Mouse (Mus musculus) forebrain, embryonic 10.5 days (tissue): ENCODE data around the gene Dusp6. TPM values are rescaled to one million over a fixed set of nuclear protein-coding genes. Genes with fewer than 3 reads are reported as not detected.

Experiments
- DNase-seq: peaks from one replicate; pipeline ENCODE4 v3.0.0-alpha.2; 2017; ENCODE audit warnings: low spot score; ENCODE audit errors: extremely low spot score
- H3K27ac ChIP-seq: fragments of 300-500 bp; sonication (generic); 2 replicates; pipeline ENCODE4 v1.5.1; 2016; ENCODE audit warnings: mild to moderate bottlenecking
- H3K27me3 ChIP-seq: fragments of 300-500 bp; sonication (generic); 2 replicates; pipeline ENCODE4 v1.6.1; 2016; ENCODE audit warnings: mild to moderate bottlenecking; ENCODE audit not compliant: poor library complexity, severe bottlenecking
- H3K36me3 ChIP-seq: fragments of 300-500 bp; sonication (generic); replicated peaks from 2 replicates; pipeline ENCODE4 v1.6.1; 2016; ENCODE audit warnings: mild to moderate bottlenecking, moderate library complexity
- H3K4me1 ChIP-seq: fragments of 300-500 bp; sonication (generic); 2 replicates; pipeline ENCODE4 v1.6.1; 2016
- H3K4me3 ChIP-seq: fragments of 300-500 bp; sonication (generic); 2 replicates; pipeline ENCODE4 v1.5.1; 2016; ENCODE audit warnings: mild to moderate bottlenecking, moderate library complexity
- H3K9me3 ChIP-seq: fragments of 300-500 bp; sonication (generic); 2 replicates; pipeline ENCODE4 v1.6.1; 2016; ENCODE audit warnings: mild to moderate bottlenecking, moderate library complexity
- WGBS: fragments of 180-500 bp; shearing (Covaris S2); methylation state at CpG from one replicate; pipeline ENCODE4 v1.1.7; 2016; 5-methylcytosine and 5-hydroxymethylcytosine counted together
- polyA plus RNA-seq: library from polyadenylated mRNA; unstranded; fragments of >200 nt; fragmentation: Nextera tagmentation; extraction: Ambion mirVana; gene quantifications from 2 replicates; pipeline ENCODE4 v1.2.1, GENCODE M21; 2016

Gene Dusp6
- polyA plus RNA-seq, 1 experiment from 2014 or later, result 116 TPM

DNA sequence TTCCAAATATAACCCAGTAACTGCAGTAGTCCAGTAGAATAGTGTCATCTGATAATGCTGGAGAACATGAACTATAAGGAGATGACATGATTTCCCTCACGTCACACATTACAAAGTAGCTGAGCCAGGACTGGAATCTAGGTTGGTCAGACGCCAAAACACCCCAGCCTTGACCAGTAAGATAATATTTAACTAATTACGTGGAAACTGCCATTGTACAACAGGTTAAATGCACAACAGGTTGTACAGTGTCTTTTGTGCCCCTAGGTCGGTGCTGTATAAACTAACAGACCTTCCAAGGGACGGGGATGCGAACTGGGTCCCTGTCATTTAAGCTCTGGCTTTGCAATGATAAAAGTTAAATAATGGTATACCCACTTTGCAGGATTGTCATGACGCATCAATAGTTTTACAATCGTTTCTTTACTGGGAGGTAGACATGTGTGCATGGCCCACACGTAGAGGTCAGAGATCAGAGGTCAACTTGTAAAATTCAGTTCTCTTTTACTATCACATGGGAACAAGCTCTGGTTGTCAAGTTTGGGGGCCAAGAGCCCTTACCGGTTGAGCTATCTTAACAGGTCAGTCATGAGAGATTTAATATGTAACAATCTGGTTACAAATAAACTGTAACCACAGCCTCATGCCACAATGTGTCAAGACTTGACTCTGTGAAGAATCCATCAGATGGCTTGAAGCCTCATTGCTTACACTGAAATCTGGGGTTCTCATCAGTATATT is 7.0 kb upstream of the Dusp6 start:
- no peaks in the 10 kb centered on the region for H3K9me3 ChIP-seq
- no peak overlapping the region for H3K4me3 ChIP-seq
- WGBS, result 89% methylated on average over 10 of the region's 10 CpGs
- DNase-seq, result no peak
- no peaks in the 10 kb centered on the region for H3K36me3 ChIP-seq
- H3K4me1 ChIP-seq, result peaks cover 12% of the 10 kb centered on the region
- H3K27ac ChIP-seq, result no peak overlapping the region
- peaks cover 13% of the 10 kb centered on the region for H3K27me3 ChIP-seq

DNA sequence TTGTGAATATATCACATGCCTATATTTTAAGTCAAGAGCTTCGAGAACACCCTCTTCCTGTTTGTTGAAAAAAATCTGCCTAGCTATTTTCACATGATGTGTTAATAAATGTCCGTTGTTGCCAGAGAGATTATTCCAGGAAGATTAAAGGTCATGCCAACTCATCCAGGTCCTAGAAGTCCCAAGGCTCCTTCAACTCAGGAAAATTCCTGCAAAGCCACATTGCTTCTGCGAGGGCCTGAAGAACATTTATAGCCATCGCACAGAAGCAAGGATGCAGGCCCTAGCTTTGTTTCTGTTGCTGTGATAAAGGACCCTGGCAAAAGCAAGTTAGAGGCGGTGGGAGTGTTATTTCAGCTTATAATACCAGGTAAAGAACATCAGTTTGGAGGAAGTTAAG is 5.5 kb upstream of the Dusp6 start:
- WGBS, result 89% methylated on average over 5 of the region's 5 CpGs
- H3K27me3 ChIP-seq, result peaks cover 13% of the 10 kb centered on the region
- no peak overlapping the region for H3K4me3 ChIP-seq
- no peak overlapping the region for H3K27ac ChIP-seq
- H3K4me1 ChIP-seq, result peaks cover 28% of the 10 kb centered on the region
- DNase-seq, result no peak
- H3K9me3 ChIP-seq, result no peaks in the 10 kb centered on the region
- no peaks in the 10 kb centered on the region for H3K36me3 ChIP-seq

- peaks cover 47% of the 10 kb centered on the region for H3K4me1 ChIP-seq
- WGBS, result 88% methylated on average over 8 of the region's 8 CpGs
- no peaks in the 10 kb centered on the region for H3K9me3 ChIP-seq
- peaks cover 4% of the 10 kb centered on the region; the same call in 1 of the 2 replicates for H3K36me3 ChIP-seq
- H3K27ac ChIP-seq, result no peak overlapping the region
- no peak for DNase-seq
- peaks cover 16% of the 10 kb centered on the region for H3K27me3 ChIP-seq
- no peak overlapping the region for H3K4me3 ChIP-seq
Measured at GRCm38 (mm10) chr10:99259840-99260239, 3.2 kb upstream of the Dusp6 start.

DNA sequence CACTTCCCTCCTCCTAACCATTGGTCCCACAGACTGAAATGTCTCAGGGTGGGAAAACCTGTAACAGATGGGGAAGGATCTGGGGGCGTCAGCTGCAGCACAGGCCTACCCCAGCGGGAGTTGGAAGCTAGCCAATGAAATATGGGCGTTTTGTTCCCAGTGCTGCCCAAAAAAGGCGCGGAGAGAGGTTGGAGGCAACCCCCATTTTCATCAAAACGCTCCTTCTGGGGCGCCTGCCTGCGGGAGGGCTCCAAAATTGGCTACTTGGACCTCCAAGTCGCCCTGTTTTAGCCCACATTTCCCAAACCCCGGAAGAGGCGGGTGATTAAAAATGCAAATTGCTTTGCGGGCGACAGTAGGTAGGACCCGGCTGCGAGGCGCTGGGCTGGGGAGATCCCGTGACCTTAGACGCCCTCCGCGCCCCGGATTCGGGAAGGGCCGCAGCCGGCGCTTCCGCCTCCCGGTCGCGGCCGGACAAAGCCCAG is 1.8 kb upstream of the Dusp6 start:
- peak; percentile 68 for DNase-seq
- H3K9me3 ChIP-seq, result no peaks in the 10 kb centered on the region
- H3K4me3 ChIP-seq, result peak overlapping the region; percentile 77
- H3K27me3 ChIP-seq, result peaks cover 18% of the 10 kb centered on the region
- peaks cover 60% of the 10 kb centered on the region for H3K4me1 ChIP-seq
- WGBS, result under 1% methylated on average over 30 of the region's 30 CpGs
- H3K27ac ChIP-seq, result peak overlapping the region; percentile 98
- H3K36me3 ChIP-seq, result peaks cover 16% of the 10 kb centered on the region

DNA sequence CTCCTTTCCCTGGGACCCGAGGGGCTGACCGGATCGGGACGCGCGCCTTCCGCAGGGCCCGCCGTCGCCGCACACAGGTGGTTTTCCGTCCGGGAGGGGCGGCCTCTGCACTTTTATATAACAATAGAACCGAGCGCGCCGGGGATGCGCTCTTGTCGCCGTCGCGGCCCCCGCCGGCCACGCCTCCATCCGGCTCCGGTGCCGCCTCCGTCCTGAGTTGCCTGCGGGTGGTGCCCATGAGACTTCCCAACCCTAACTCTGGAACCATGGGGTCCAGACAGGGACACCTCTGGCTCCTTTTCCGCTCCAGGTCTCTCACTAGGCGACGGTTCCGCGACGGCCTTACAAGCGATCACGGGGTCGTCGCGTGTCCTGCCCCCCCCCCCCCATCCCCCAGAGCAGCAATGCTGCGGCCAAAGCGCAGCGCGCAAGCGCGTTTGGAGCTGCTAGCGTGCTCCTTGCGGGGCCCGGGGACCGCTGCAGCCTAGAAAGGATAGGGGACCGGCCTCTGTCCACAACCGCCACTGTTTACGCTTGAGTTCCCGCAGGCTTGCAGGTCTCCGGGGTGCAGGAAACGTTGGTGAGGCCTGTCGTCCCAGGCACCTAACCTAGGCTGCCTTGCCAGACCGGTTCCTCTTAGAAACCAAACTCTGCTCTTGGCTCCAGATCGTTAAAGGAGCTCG is 1.3 kb upstream of the Dusp6 start:
- H3K9me3 ChIP-seq, result no peaks in the 10 kb centered on the region
- peaks cover 66% of the 10 kb centered on the region for H3K4me1 ChIP-seq
- peak overlapping the region; percentile 77 for H3K4me3 ChIP-seq
- WGBS, result under 1% methylated on average over 62 of the region's 62 CpGs
- peaks cover 22% of the 10 kb centered on the region for H3K36me3 ChIP-seq
- peak overlapping the region; percentile 98 for H3K27ac ChIP-seq
- DNase-seq, result peak; percentile 85
- H3K27me3 ChIP-seq, result peaks cover 23% of the 10 kb centered on the region

DNA sequence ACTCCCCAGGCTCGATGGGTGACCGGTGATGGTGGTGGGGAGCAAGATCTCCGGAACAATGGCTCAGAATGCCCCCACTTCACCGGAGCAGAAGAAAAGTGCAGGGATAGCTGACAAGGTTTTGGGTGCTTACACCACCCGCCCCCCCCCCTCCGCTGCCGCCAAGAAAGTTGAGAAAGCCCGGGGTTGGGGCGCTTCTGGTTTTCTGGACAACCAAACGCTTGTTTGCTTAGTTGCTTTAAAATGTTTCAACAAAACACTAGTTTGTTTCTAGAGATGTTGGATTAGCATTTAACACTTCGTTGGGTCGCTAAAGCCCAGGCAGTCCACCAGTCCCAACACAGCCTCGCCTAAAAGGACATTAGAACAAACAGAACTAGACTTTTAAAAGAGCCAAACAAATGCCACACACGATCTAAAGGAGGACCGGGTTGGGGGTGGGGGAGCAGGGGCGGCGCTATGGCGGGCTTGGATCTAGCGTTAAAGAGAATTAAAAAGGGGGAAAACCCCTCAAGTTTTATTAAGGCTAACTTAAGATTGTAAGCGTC is 638 bp upstream of the Dusp6 start:
- WGBS, result under 1% methylated on average over 20 of the region's 20 CpGs
- Histone ChIP-seq H3K9me3 (no peaks in the 10 kb centered on the region), H3K4me1 (peaks cover 72% of the 10 kb centered on the region)

DNA sequence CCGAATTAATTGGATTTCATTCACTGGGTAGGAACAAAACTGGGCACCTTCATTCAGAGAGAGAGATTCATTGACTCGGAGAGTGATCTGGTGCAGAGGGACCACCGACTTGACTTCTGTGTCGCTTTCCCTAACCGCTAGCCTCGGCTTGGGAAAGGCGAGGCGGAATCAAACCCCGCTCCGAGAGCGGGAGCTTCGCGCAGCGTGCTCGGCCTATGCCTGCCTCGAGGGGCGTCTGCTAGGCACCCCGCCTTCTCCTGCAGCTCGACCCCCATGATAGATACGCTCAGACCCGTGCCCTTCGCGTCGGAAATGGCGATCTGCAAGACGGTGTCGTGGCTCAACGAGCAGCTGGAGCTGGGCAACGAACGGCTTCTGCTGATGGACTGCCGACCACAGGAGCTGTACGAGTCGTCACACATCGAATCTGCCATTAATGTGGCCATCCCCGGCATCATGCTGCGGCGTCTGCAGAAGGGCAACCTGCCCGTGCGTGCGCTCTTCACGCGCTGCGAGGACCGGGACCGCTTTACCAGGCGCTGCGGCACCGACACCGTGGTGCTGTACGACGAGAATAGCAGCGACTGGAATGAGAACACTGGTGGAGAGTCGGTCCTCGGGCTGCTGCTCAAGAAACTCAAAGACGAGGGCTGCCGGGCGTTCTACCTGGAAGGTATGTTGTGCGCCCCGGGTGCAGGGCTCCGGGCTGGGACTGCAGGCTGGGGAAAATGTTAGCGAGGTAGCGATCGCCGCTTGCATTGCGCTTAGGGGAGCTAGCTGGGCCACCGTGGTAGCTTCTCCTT is 589 bp downstream of the Dusp6 start:
- no peaks in the 10 kb centered on the region for H3K9me3 ChIP-seq
- H3K27ac ChIP-seq, result peak overlapping the region; percentile 98
- peaks cover 36% of the 10 kb centered on the region for H3K27me3 ChIP-seq
- peak; percentile 53 for DNase-seq
- H3K36me3 ChIP-seq, result peaks cover 31% of the 10 kb centered on the region
- H3K4me1 ChIP-seq, result peaks cover 85% of the 10 kb centered on the region
- H3K4me3 ChIP-seq, result peak overlapping the region; percentile 77
- under 1% methylated on average over 66 of the region's 66 CpGs for WGBS

More for the DNA sequence above, 638 bp upstream of the Dusp6 start:
- peak overlapping the region; percentile 77 for H3K4me3 ChIP-seq
- H3K27ac ChIP-seq, result peak overlapping the region; percentile 98
- DNase-seq, result no peak
- peaks cover 29% of the 10 kb centered on the region for H3K27me3 ChIP-seq
- peaks cover 28% of the 10 kb centered on the region for H3K36me3 ChIP-seq

- peaks cover 34% of the 10 kb centered on the region for H3K27me3 ChIP-seq
- peak overlapping the region; percentile 98 for H3K27ac ChIP-seq
- peak; percentile 52 for DNase-seq
- no peaks in the 10 kb centered on the region for H3K9me3 ChIP-seq
- peaks cover 31% of the 10 kb centered on the region for H3K36me3 ChIP-seq
- peaks cover 93% of the 10 kb centered on the region for H3K4me1 ChIP-seq
- WGBS, result under 1% methylated on average over 26 of the region's 26 CpGs
- H3K4me3 ChIP-seq, result peak overlapping the region; percentile 77
Measured at GRCm38 (mm10) chr10:99264301-99265010, 1.4 kb downstream of the Dusp6 start.

DNA sequence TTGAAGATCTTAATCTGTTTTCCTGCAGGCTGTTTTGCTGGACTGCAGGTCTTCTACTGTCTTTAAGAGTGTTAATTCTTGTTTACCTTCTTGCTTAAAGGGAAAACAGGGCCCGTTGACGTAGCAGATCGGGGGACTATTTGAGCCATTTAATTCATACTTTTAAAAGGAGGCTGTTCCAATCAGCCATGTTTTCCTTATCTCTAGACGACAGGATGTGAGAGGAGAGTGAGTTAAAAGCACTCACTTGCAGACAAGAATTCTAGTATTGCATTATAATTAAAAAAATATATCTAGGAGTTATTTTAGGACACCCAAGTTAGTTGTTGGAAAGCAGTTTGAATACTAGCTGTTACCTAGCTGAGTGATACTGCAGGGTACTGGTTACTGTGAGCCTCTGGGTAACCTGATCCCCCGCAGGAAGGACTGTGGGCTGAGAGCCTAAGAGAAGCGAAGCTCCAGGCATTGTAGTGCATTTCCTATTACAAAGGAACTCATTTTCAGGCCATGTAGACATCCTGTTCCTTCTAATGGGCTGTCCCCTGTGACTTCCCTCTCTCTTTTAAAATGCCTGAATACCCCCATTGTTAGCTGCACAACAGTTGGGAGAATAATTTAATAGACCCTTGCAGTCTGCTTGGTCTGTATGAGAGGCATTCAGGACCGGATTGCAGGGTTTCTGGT is 2.1 kb downstream of the Dusp6 start:
- Histone ChIP-seq H3K4me1 (peaks cover 96% of the 10 kb centered on the region), H3K4me3 (peak overlapping the region; percentile 77), H3K27me3 (peaks cover 27% of the 10 kb centered on the region), H3K9me3 (no peaks in the 10 kb centered on the region), H3K27ac (peak overlapping the region; percentile 98), H3K36me3 (peaks cover 31% of the 10 kb centered on the region)
- WGBS, result under 1% methylated on average over 7 of the region's 7 CpGs
- peak; percentile 60 for DNase-seq

- WGBS, result 24% methylated on average over 14 of the region's 14 CpGs
- DNase-seq, result peak; percentile 40
- peaks cover 96% of the 10 kb centered on the region for H3K4me1 ChIP-seq
- peaks cover 23% of the 10 kb centered on the region for H3K27me3 ChIP-seq
- H3K4me3 ChIP-seq, result peak overlapping the region; percentile 77
- peak overlapping the region; percentile 98 for H3K27ac ChIP-seq
- peaks cover 31% of the 10 kb centered on the region for H3K36me3 ChIP-seq
- H3K9me3 ChIP-seq, result no peaks in the 10 kb centered on the region
Measured at GRCm38 (mm10) chr10:99266025-99266424, 3.0 kb downstream of the Dusp6 start.

DNA sequence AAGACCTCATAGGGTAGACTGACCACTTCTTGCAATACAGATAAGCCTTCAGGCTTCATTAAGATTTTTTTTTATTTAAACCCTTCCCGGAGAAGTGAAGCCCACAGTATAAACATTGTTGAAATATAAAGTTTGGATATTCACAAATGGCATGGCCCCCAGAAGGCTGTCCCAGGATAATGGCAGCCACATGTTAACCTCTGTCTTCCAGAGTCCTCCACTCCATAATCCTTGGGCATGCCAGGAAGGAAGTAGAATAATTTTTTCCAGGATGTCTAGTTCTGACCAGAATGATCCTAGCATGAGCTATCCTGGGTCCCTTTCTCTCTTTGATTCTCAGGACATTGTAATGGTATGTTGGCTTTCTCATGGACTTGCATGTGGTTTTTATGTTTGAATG is 4.6 kb downstream of the Dusp6 start:
- 74% methylated on average over 1 of the region's 1 CpGs for WGBS

More for the DNA sequence above, 4.6 kb downstream of the Dusp6 start:
- Histone ChIP-seq H3K27me3 (peaks cover 23% of the 10 kb centered on the region), H3K4me1 (peaks cover 83% of the 10 kb centered on the region), H3K9me3 (no peaks in the 10 kb centered on the region), H3K27ac (peak overlapping the region; percentile 98), H3K4me3 (peak overlapping the region; percentile 77), H3K36me3 (peaks cover 31% of the 10 kb centered on the region)
- no peak for DNase-seq
